Mouse (Mus musculus) layer of hippocampus, adult 9-10 months (tissue): Measurements from ENCODE around the gene Ppid.

Experiments
- DNase-seq: peaks from one replicate; pipeline ENCODE4 v3.0.0; 2022; ENCODE audit warnings: low spot score

The Ppid gene

GRCm38 (mm10) chr3:79590863-79591792 lies at the start of gene Ppid:
TSS of gene Ppid (plus strand) at chr3:79591342.
- no peak for DNase-seq

GRCm38 (mm10) chr3:79542585-79542984 lies 48.6 kb upstream of the Ppid start:
- DNase-seq: no peak

GRCm38 (mm10) chr3:79548681-79549437 lies 42.3 kb upstream of the Ppid start:
- no peak for DNase-seq

GRCm38 (mm10) chr3:79549751-79550393 lies 41.3 kb upstream of the Ppid start:
- no peak for DNase-seq

GRCm38 (mm10) chr3:79551826-79552552 lies 39.2 kb upstream of the Ppid start:
- DNase-seq: no peak

GRCm38 (mm10) chr3:79553779-79554178 lies 37.4 kb upstream of the Ppid start:
- no peak for DNase-seq

DNA sequence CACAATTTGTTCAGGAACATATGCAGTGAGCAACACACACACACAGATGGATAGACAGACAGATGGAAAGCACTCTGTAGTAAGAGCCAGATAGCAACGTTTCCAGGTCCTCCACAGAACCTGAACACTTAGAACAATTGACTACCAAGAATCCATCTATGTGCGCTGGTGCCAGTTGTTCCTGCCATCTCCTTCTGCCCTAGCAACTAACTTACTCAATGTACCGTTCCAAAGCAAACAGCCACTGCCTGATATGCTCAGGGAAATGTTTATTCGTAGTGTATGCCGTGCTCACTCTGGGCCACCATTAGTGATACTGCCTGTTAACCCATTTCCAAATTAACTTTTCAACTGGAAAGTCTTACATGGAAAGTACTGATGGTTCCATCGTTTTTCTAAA lies 36.1 kb upstream of the Ppid start:
- no peak for DNase-seq

DNA sequence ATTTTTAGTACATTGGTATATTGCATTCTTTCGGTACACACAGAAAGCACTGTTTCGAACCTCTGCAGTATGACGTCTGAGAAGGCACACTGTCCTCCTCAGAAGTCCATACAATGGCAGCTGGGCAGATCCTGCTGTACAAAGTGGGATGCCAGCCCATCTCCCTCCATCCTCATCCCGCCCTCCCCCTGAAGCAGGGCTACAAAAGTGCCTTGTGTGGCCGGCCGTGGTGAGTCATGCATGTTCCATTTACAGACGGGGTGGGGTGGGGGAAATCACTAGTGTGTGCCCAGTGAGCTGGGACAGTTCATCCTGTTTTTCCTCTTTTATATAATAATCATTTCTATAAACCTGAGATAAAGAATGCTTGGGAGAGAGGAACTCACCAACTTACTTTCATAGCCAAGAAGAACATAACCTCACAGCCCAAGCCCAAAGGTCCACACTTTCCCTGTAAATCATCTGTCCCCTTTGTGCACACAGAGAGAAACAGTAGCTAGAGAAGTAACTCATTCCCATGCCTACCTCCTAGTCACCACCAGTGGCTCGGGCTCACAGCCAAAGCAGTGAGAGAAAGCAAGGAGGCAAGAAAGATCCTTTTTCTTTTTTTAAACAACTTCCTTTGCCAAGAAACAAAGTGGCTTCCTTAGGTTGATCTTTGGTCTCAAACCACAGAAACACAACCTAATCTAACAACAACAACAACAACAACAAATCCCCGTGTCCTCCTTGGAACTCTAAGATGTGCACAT lies 31.9 kb upstream of the Ppid start:
- no peak for DNase-seq

DNA sequence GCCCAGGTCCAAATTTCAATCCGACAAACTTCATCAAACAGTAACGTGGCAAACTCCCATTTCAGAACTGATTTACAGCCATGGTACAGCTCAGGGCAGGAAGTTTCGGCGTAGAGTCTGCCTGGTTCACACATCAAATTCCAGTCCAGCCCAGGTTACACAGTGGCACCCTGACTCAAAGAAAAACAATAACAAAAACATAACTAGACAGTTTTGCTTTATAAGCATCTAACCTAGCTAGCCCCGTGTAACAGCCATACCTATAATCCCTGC lies 31.4 kb upstream of the Ppid start:
- no peak for DNase-seq

- no peak for DNase-seq
These were observed 30.6 kb upstream of the Ppid start for GRCm38 (mm10) chr3:79560555-79560954.

DNA sequence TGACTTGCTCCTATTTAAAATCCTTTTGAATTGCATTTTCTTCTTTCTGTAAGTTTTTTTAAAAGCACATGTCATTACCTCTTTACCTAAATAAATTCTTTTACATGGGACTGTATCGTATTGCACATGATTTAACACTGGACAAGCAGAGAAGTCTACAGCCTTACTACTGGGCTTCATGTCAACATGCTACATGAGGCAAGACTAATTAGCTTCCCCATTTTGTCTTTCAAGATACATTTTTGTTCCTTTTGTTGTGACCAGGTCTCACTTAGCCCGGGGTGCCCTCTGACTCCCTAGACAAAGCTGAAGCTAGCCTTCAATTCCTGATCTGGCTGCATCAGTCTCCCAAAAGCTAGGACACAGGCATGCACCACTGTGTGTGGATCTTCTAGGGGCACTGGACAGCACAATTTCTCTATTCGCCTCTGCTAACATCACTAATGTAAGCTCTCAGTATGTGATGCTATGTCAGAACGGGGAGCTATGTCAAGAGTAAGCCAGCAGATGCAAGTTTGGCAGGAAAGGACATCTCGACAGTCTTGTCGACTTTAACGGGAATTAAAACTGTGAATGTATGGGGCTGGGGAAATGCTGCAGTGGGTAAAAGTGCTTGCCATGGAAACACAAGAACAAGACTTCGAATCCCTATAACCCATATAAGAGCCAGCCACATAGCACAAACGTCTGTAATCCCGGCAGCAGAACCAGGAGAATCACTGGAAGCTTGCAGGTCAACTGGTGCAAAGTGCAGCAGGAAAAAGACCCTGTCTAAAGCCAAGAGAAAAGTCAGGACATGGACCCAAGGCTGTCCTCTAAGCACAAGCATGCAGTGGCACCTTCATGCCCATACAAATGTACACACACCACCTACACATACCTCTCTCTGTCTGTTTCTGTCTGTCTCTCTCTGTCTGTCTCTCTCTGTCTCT lies 29.1 kb upstream of the Ppid start:
- DNase-seq: no peak

DNA sequence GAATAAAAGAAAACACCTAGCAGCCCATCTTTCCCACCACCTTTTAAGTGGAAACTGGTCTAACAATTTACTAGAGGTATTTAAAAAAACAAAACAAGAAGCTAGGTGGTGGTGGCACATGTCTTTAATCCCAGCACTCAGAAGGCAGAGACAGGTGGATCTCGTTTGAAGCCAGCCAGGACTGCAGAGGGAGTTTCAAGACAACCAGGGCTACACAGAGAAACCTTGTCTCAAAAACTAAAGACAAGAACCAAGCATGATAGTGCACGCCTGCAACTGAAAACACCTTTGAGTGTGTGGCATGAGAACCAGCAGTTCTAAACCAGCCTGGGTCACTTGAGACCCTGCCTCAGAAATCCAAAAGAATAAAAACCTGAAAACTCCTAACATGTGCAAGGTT lies 27.6 kb upstream of the Ppid start:
- DNase-seq: no peak

GRCm38 (mm10) chr3:79564875-79565606 lies 26.1 kb upstream of the Ppid start:
- DNase-seq: no peak

DNA sequence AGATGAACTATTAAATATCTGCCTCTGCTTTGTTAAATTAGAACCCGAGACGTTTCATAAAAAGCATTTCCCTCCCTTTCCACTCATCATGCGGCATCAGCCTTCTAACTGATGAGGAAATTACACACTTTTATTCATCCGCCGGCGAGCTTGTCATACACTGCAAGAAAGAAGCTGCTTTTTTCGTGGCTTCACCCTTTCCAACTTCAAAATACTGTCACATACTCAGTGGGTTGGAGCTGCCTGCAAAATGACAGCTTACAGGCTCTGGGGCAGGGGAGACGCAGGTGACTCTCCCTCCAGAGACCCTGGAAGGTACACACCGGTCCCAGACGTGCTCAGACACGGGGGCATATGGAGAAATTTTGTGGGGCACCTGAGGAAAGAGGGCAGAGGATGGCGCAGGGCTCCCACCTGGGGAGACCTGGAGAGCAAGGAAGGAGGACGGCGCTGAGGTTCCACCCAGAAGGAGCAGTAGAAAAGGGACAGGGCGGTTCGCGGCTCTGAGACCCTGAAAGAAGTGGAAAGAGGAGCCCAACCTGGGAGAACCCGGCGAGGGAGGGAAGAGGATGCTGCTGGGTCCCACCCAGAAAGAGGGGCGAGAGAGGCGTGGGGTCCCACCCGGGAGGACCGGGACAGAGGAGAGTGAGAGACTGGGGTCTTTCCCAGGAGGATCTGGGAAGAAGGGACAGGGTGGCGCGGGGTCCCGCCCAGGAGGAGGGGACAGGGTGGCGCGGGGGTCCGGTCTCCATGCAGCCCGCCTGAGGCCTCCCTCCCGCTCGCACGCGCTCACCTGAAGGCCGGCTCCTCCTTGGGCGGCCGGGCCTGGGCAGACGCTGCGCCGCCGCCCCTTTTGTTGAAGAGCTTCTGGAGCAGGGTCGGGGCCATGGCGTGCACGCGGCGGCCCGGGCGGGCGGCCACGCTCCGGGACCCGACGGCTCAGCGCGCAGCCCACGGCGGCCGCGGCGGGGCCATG lies 24.1 kb upstream of the Ppid start:
- no peak for DNase-seq

GRCm38 (mm10) chr3:79567703-79568362 lies 23.3 kb upstream of the Ppid start, which contains the start of gene Fnip2:
TSS of gene Fnip2 (minus strand) at chr3:79567796.
- DNase-seq: peak; percentile 74

- DNase-seq: no peak
These were observed 22.4 kb upstream of the Ppid start for GRCm38 (mm10) chr3:79568629-79569350.

GRCm38 (mm10) chr3:79569351-79569681 lies 21.8 kb upstream of the Ppid start:
- DNase-seq: no peak
